9 mouse cellular contexts compared by ENCODE assay signal in the genomic region with DNA sequence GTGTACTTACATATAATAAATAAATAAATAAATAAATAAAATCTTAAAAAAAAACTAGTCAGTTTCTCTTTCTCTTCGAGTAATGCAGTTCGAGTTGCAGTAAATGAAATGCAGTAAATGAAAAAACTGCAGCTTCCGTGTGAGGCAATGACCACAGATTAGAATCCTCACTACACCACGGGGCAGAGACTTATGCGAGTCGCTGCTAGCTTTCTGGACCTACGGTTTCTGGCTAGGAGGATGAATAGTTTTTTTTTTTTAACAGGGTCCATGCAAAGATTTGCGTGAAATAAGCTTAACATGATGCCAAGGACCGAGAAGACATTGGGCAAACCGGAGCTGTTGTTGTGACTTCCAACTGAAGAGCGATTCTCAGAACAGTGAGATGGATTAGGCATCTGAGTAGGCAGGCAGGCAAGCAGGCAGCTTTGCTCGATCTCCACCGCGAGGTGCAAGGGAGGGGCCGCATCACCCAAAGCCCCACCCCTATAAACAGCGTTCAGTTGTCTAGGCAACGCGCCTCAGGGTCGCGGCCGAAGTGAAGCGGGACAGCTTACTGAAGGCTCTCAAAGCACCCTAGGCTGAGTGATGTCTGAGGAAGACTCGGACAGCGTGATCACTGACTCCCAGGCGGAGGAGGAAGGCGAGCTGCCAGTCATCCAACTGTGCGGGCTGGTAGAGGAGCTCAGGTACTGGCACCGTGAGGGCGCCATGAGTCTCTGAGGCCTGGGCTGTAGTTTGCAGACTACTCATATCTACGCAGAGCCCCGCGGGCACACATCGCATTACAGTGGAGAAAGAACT. TPM values are rescaled to one million over a fixed set of nuclear protein-coding genes. Genes with fewer than 3 reads are reported as not detected.
DNase-seq lines count a peak whose midpoint lies in the region; ATAC-seq lines count a peak whose summit lies in the region.
"Had no signal": no experiment of that assay in that cellular context is flagged by ENCODE, and none has a peak within 500 bp of the region (broad histone marks: within the 10 kb centered on the region; RNA-seq: fewer than 3 reads in every experiment).

A gene (plus strand): TSS at position 502 of the 804 bp plus-strand sequence.

- H3K4me3 ChIP-seq in embryonic facial prominence, embryonic 10.5 days = peak within 1 kb of the TSS; percentile 62
- peak within 1 kb of the TSS; percentile 41 for H3K4me3 ChIP-seq in kidney, embryonic 14.5 days (ENCODE audit: low read length)
- H3K4me3 ChIP-seq in limb, embryonic 15.5 days = peak within 1 kb of the TSS; percentile 40
- H3K4me3 ChIP-seq in midbrain, embryonic 14.5 days (replicated peaks; ENCODE audit: low read depth, low read length) = peak within 1 kb of the TSS; percentile 43

- DNase-seq in thymus, postnatal 14 days = peak; percentile 30
- DNase-seq in thymus, postnatal 0 days (ENCODE audit: low spot score) = no peak
- DNase-seq in embryonic facial prominence, embryonic 10.5 days (ENCODE audit: low spot score) = peak; percentile 79
- peak; percentile 6 to 20 for DNase-seq in heart, adult 9 months (ENCODE audit: low spot score in 2 of 2)
- DNase-seq in midbrain, embryonic 14.5 days = peak; percentile 83
- peak; percentile 2 for DNase-seq in spleen, adult 12 weeks (ENCODE audit: low spot score)

- H3K9me3 ChIP-seq in embryonic facial prominence, embryonic 10.5 days = no peaks in the 10 kb centered on the region
- no peaks in the 10 kb centered on the region for H3K9me3 ChIP-seq in kidney, embryonic 14.5 days (ENCODE audit: control insufficient read depth, low read length)
- no peaks in the 10 kb centered on the region for H3K9me3 ChIP-seq in limb, embryonic 15.5 days
- no peaks in the 10 kb centered on the region for H3K9me3 ChIP-seq in midbrain, embryonic 14.5 days (ENCODE audit: control insufficient read depth, low read length)
- H3K9me3 ChIP-seq: G1E had no signal

- H3K27me3 ChIP-seq in embryonic facial prominence, embryonic 10.5 days (replicated peaks; ENCODE audit: low read depth, poor library complexity, severe bottlenecking) = 0 out of 2 replicates have a peak, but pooled peaks cover 6% of the 10 kb centered on the region
- H3K27me3 ChIP-seq in kidney, embryonic 14.5 days (ENCODE audit: control insufficient read depth, insufficient read depth, low read length) = no peaks in the 10 kb centered on the region
- H3K27me3 ChIP-seq in limb, embryonic 15.5 days = no peaks in the 10 kb centered on the region
- no peaks in the 10 kb centered on the region for H3K27me3 ChIP-seq in midbrain, embryonic 14.5 days (ENCODE audit: control insufficient read depth, insufficient read depth, low read length)

- no peaks in the 10 kb centered on the region for H3K36me3 ChIP-seq in embryonic facial prominence, embryonic 10.5 days (replicated peaks)
- H3K36me3 ChIP-seq in kidney, embryonic 14.5 days (ENCODE audit: control insufficient read depth, insufficient read depth, low read length) = no peaks in the 10 kb centered on the region
- no peaks in the 10 kb centered on the region for H3K36me3 ChIP-seq in limb, embryonic 15.5 days
- H3K36me3 ChIP-seq in midbrain, embryonic 14.5 days (ENCODE audit: control insufficient read depth, insufficient read depth, low read length) = no peaks in the 10 kb centered on the region
- H3K36me3 ChIP-seq: G1E had no signal

- peak within 1 kb of the TSS; percentile 69 for H3K4me2 ChIP-seq in kidney, embryonic 14.5 days (replicated peaks; ENCODE audit: low read depth, low read length)
- H3K4me2 ChIP-seq in limb, embryonic 15.5 days = peak within 1 kb of the TSS; percentile 68
- H3K4me2 ChIP-seq in midbrain, embryonic 14.5 days (ENCODE audit: low read length) = peak within 1 kb of the TSS; percentile 68

- no peak within 1 kb of the TSS; the same call in 1 of the 2 replicates for H3K27ac ChIP-seq in embryonic facial prominence, embryonic 10.5 days (replicated peaks)
- H3K27ac ChIP-seq in kidney, embryonic 14.5 days (ENCODE audit: low read depth, low read length) = no peak within 1 kb of the TSS
- no peak within 1 kb of the TSS for H3K27ac ChIP-seq in limb, embryonic 15.5 days
- H3K27ac ChIP-seq in midbrain, embryonic 14.5 days (replicated peaks; ENCODE audit: low read depth, low read length) = peak within 1 kb of the TSS; percentile 5

- H3K4me1 ChIP-seq in embryonic facial prominence, embryonic 10.5 days = peaks cover 8% of the 10 kb centered on the region
- no peaks in the 10 kb centered on the region for H3K4me1 ChIP-seq in kidney, embryonic 14.5 days (ENCODE audit: control insufficient read depth, insufficient read depth, low read length)
- H3K4me1 ChIP-seq in limb, embryonic 15.5 days = peaks cover 5% of the 10 kb centered on the region
- 0 out of 2 replicates have a peak, but pooled peaks cover 3% of the 10 kb centered on the region for H3K4me1 ChIP-seq in midbrain, embryonic 14.5 days (ENCODE audit: control insufficient read depth, insufficient read depth, low read length)

- 7% methylated on average over 33 of the region's 33 CpGs for WGBS in embryonic facial prominence, embryonic 10.5 days
- WGBS in kidney, embryonic 14.5 days = 7% methylated on average over 33 of the region's 33 CpGs
- 9% methylated on average over 33 of the region's 33 CpGs for whole genome bisulfite sequencing in limb, embryonic 15.5 days
- 5% methylated on average over 33 of the region's 33 CpGs for WGBS in midbrain, embryonic 14.5 days

- peak within 1 kb of the TSS; percentile 32; the same call in 1 of the 2 replicates for H3K9ac ChIP-seq in kidney, embryonic 14.5 days (ENCODE audit: low read depth, low read length)
- H3K9ac ChIP-seq in limb, embryonic 15.5 days = no peak within 1 kb of the TSS
- peak within 1 kb of the TSS; percentile 47 for H3K9ac ChIP-seq in midbrain, embryonic 14.5 days (replicated peaks; ENCODE audit: low read length)

- peak; percentile 91 for ATAC-seq in kidney, embryonic 14.5 days (ENCODE audit: low FRiP score, low TSS enrichment)
- ATAC-seq in limb, embryonic 15.5 days (ENCODE audit: insufficient number of reproducible peaks, low FRiP score, low TSS enrichment, low read depth) = peak; percentile 64; the same call in 1 of the 2 replicates
- peak; percentile 82 for ATAC-seq in midbrain, embryonic 14.5 days (ENCODE audit: low FRiP score, low TSS enrichment)

RNA-seq across cellular contexts. Expression of the gene that starts here (rescaled TPM):
- polyA plus RNA-seq in thymus, postnatal 0 days (2015; fragmentation: Nextera tagmentation; extraction: Ambion mirVana) = 0.22 and 0.42 TPM in 2 replicates
- 0.11 and 0.30 TPM in 2 replicates for polyA plus RNA-seq in embryonic facial prominence, embryonic 10.5 days (2016; fragmentation: Nextera tagmentation; extraction: Ambion mirVana)
- polyA plus RNA-seq in kidney, embryonic 14.5 days (2014; fragmentation: Nextera tagmentation; extraction: Ambion mirVana) = 0.70 and 1.0 TPM in 2 replicates
- 0.52 and 0.89 TPM in 2 replicates for polyA plus RNA-seq in limb, embryonic 15.5 days (2015; fragmentation: Nextera tagmentation; extraction: Ambion mirVana)
- polyA plus RNA-seq in midbrain, embryonic 14.5 days (2014; fragmentation: Nextera tagmentation; extraction: Ambion mirVana) = 0.66 and 0.78 TPM in 2 replicates
- polyA plus RNA-seq: G1E had no signal

Comparison
In these comparisons a context has a peak if more than half of its experiments do, and no peak if none do; other contexts are left out.
1. Peak in DNase-seq and H3K4me3 ChIP-seq in embryonic facial prominence, embryonic 10.5 days; RNA of the gene not detected or under 1 TPM.
2. Peak in ATAC-seq, H3K4me3 ChIP-seq and H3K4me2 ChIP-seq in limb, embryonic 15.5 days; RNA of the gene not detected or under 1 TPM.
3. Peak in DNase-seq, ATAC-seq, H3K4me3 ChIP-seq, H3K27ac ChIP-seq, H3K9ac ChIP-seq and H3K4me2 ChIP-seq in midbrain, embryonic 14.5 days; RNA of the gene not detected or under 1 TPM.